Mouse (Mus musculus) liver, embryonic 15.5 days (tissue): ENCODE results near the gene Zfp444. TPM values are rescaled to one million over a fixed set of nuclear protein-coding genes. Genes with fewer than 3 reads are reported as not detected.

Source experiments
- ATAC-seq: fragments of 200-750 bp; cut with Nextera tagmentation; 2 replicates; pipeline ENCODE4 v1.8.0; 2017; ENCODE audit warnings: moderate number of reproducible peaks, mild to moderate bottlenecking, moderate library complexity; ENCODE audit not compliant: insufficient read depth
- H3K27ac ChIP-seq: fragments of 300-500 bp; sonication (generic); replicated peaks from 2 replicates; pipeline ENCODE4 v1.5.1; 2015; ENCODE audit warnings: mild to moderate bottlenecking, inconsistent platforms
- H3K27me3 ChIP-seq: fragments of 300-500 bp; sonication (generic); 2 replicates; pipeline ENCODE4 v1.6.1; 2015; ENCODE audit warnings: mild to moderate bottlenecking, inconsistent platforms
- H3K36me3 ChIP-seq: fragments of 300-500 bp; sonication (generic); replicated peaks from 2 replicates; pipeline ENCODE4 v1.6.1; 2015; ENCODE audit warnings: moderate library complexity, mild to moderate bottlenecking, inconsistent platforms
- H3K4me1 ChIP-seq: fragments of 300-500 bp; sonication (generic); replicated peaks from 2 replicates; pipeline ENCODE4 v1.6.1; 2015; ENCODE audit warnings: inconsistent platforms
- H3K4me2 ChIP-seq: fragments of 300-500 bp; sonication (generic); 2 replicates; pipeline ENCODE4 v1.6.1; 2015; ENCODE audit warnings: moderate library complexity, mild to moderate bottlenecking, inconsistent platforms
- H3K4me3 ChIP-seq: fragments of 300-500 bp; sonication (generic); replicated peaks from 2 replicates; pipeline ENCODE4 v1.5.1; 2015; ENCODE audit warnings: mild to moderate bottlenecking, inconsistent platforms
- H3K9ac ChIP-seq: fragments of 300-500 bp; sonication (generic); 2 replicates; pipeline ENCODE4 v1.6.1; 2015; ENCODE audit warnings: moderate library complexity, mild to moderate bottlenecking, inconsistent platforms
- H3K9me3 ChIP-seq: fragments of 300-500 bp; sonication (generic); replicated peaks from 2 replicates; pipeline ENCODE4 v1.6.1; 2016; ENCODE audit warnings: inconsistent platforms
- WGBS: fragments of 180-500 bp; shearing (Covaris S2); methylation state at CpG from one replicate; pipeline ENCODE4 v1.1.7; 2015; ENCODE audit warnings: mixed read lengths; ENCODE audit not compliant: insufficient replicate concordance; 5-methylcytosine and 5-hydroxymethylcytosine counted together
- polyA plus RNA-seq: library from polyadenylated mRNA; unstranded; fragments of >200 nt; fragmentation: Nextera tagmentation; extraction: Ambion mirVana; gene quantifications from 2 replicates; pipeline ENCODE4 v1.2.1, GENCODE M21; 2015

Zfp444 gene
- 18.2 and 22.2 TPM in 2 replicates for polyA plus RNA-seq

DNA sequence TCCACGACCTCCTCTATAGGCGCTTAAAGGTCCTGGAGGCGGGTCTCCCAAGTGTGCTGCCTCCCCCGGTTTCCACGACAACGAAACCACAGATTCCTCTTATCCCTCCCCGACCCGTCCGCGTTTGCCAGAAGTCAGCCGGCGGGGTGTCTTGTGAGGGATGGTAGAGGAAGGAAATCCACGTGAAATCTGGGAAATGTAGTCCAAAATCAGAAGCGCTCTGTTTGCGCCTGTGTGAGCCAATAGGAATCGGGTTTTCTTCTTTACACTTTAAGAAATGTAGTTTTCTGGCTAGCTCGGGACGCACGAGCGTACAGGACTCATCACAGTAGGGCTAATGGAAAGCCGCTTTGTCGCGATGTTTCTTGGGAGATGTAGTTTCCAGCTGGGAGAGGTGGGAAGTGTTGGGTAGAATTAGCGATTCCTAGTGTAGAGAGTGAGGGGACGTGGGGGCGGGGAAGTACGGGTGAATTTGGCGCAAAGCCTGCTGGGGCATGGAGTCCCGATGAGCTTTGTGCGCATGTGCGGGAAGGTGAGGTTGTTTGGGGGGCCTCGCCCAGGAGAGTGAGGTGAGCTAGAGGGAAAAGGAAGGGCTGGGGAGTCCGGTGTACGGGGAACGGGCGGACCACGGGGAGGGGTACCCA lies at the start of gene Zfp444:
Gene Zfp444 (plus strand): TSS at position 221 of the 644 bp plus-strand sequence.
- H3K36me3 ChIP-seq = no peaks in the 10 kb centered on the region
- WGBS = under 1% methylated on average over 37 of the region's 37 CpGs
- H3K27ac ChIP-seq = peak within 1 kb of the TSS; percentile 81
- peak; percentile 81 for ATAC-seq
- peak within 1 kb of the TSS; percentile 71 for H3K4me3 ChIP-seq
- H3K4me1 ChIP-seq = peaks cover 48% of the 10 kb centered on the region
- no peaks in the 10 kb centered on the region for H3K27me3 ChIP-seq
- no peaks in the 10 kb centered on the region for H3K9me3 ChIP-seq
- peak within 1 kb of the TSS; percentile 72 for H3K9ac ChIP-seq
- peak within 1 kb of the TSS; percentile 95 for H3K4me2 ChIP-seq

DNA sequence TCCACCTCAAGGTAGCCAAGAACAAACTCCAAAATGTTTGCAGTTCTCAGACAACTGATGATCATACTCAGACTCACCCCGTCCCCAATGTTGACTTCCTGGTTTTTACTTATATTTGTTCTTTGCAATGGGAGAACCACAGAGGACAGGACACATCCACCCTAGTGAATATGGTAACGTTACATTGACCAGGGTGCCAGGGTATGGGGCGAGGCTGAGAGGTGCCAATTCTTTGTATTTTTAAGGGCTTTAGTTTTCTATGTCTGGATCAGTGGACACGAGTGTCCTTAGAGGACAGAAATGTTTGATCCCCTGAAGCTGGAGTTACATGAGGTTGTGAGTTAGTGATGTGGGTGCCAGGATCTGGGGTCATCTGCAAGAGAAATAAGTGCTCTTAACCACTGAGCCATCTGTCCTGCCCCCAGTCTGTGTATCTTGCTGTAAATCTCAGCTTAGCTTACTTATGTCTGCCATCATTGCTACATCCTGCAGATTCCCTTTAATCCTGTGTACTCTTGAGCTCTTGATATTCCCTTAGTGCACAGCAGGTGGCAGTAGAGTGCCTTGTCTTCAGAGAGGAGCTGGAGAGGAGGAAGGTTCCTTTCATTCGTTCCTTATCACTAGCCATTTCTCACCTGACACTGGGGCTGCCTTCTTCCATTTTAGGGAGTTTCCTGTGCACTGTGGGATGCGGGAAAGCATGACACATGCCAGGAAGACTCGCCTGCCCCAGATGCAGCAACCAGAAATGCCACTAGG lies 45.2 kb upstream of the Zfp444 start:
- H3K4me3 ChIP-seq = no peak overlapping the region
- ATAC-seq = peak; percentile 45; the same call in 1 of the 2 replicates
- no peak overlapping the region for H3K4me2 ChIP-seq
- H3K9me3 ChIP-seq = no peaks in the 10 kb centered on the region
- 0 out of 2 replicates have a peak, but pooled peaks cover 6% of the 10 kb centered on the region for H3K36me3 ChIP-seq
- no peak overlapping the region for H3K9ac ChIP-seq
- H3K4me1 ChIP-seq = peaks cover 10% of the 10 kb centered on the region; the same call in 1 of the 2 replicates
- 21% methylated on average over 7 of the region's 7 CpGs for WGBS
- H3K27me3 ChIP-seq = no peaks in the 10 kb centered on the region
- H3K27ac ChIP-seq = no peak overlapping the region

DNA sequence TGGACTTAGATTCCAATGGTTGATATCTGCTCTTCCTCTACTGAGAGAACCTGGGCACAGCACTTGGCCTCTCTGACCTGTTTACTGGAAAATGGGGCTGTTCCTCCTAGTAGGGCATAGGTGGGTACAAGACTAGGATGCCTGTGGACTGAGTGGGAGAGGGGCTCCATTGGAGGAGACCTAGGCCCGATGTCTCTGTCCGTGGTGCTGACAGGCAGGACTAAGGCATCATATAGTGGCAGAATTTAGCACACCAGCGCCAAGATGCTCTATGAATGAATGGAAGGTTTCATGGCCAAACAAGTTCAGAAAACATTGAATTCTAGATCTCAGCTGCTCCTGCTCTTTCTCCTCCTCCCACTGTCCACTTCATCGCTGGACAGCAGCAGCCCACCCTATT lies 41.7 kb upstream of the Zfp444 start:
- 32% methylated on average over 4 of the region's 4 CpGs for WGBS

DNA sequence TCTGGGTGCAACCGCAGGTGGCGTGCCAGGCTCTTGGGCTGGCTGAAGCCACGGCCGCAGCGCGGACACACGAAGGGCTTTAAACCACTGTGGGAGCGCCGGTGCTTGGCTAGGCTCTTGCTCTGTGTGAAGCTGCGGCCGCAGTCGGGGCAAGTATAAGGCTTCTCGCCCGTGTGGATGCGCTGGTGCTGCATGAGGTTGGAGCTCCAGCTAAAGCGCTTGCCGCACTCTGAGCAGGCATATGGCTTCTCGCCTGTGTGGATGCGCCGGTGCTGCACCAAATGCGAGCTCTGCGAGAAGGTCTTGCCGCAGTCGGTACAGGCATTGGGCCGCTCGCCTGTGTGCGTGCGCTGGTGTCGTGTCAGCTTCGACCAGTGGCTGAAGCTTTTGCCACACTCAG lies 39.4 kb upstream of the Zfp444 start:
- 87% methylated on average over 30 of the region's 30 CpGs for WGBS
- Histone ChIP-seq H3K36me3 (peaks cover 36% of the 10 kb centered on the region), H3K27ac (no peak overlapping the region), H3K4me2 (no peak overlapping the region), H3K9me3 (no peaks in the 10 kb centered on the region), H3K27me3 (no peaks in the 10 kb centered on the region), H3K4me3 (no peak overlapping the region), H3K9ac (no peak overlapping the region), H3K4me1 (0 out of 2 replicates have a peak, but pooled peaks cover 3% of the 10 kb centered on the region)
- ATAC-seq = no peak

More for the DNA sequence above, 41.7 kb upstream of the Zfp444 start:
- H3K9ac ChIP-seq = no peak overlapping the region
- no peak overlapping the region for H3K4me3 ChIP-seq
- H3K4me1 ChIP-seq = peaks cover 10% of the 10 kb centered on the region; the same call in 1 of the 2 replicates
- no peak for ATAC-seq
- H3K27ac ChIP-seq = no peak overlapping the region
- no peak overlapping the region for H3K4me2 ChIP-seq
- no peaks in the 10 kb centered on the region for H3K27me3 ChIP-seq
- H3K36me3 ChIP-seq = peaks cover 29% of the 10 kb centered on the region
- no peaks in the 10 kb centered on the region for H3K9me3 ChIP-seq

DNA sequence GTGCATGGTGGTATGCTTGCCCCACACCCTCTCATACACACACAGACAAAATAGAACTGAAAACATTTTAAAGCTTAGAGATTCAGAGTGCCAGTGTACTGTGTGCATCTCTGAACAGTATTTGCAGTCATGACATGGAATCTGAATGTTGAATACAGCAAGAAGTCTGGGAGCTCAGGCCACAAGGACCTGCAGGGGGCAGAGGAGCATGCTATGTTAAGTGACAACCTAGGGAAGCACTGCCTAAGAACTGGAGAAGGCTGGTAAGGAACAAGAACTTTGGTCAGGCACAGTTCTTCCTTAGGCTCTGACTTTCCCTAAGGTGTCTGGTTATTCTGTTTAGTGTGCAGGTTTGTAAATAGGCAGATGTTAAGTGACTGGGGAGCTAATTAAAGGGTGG lies 35.5 kb upstream of the Zfp444 start:
- no peak for ATAC-seq
- Histone ChIP-seq H3K36me3 (peaks cover 41% of the 10 kb centered on the region), H3K27ac (no peak overlapping the region), H3K4me2 (no peak overlapping the region), H3K27me3 (no peaks in the 10 kb centered on the region), H3K4me3 (no peak overlapping the region), H3K9me3 (no peaks in the 10 kb centered on the region), H3K4me1 (no peaks in the 10 kb centered on the region), H3K9ac (no peak overlapping the region)

DNA sequence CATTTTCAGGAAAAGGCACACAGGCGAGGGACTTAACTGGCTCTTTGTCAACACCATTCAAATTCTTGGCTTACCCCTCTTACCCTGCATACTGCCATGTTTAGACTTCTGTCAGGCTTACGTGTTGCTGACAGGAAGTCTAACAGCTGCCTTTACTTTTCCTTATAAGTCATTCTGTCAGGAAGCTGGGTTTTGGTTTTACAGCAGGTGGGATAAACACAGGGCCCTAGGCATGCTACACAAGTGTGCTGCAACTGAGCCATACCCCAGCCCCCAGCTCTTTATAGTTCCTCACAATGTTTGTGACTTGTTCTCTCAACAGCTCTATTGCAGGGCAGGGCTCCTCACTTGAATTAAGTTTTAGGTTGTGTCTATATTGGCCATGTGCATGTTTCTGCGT lies 32.7 kb upstream of the Zfp444 start:
- Histone ChIP-seq H3K4me1 (peaks cover 6% of the 10 kb centered on the region), H3K9me3 (no peaks in the 10 kb centered on the region), H3K36me3 (peaks cover 15% of the 10 kb centered on the region), H3K27ac (no peak overlapping the region), H3K9ac (no peak overlapping the region), H3K27me3 (no peaks in the 10 kb centered on the region), H3K4me2 (no peak overlapping the region), H3K4me3 (no peak overlapping the region)
- WGBS = 62% methylated on average over 3 of the region's 3 CpGs
- ATAC-seq = no peak

DNA sequence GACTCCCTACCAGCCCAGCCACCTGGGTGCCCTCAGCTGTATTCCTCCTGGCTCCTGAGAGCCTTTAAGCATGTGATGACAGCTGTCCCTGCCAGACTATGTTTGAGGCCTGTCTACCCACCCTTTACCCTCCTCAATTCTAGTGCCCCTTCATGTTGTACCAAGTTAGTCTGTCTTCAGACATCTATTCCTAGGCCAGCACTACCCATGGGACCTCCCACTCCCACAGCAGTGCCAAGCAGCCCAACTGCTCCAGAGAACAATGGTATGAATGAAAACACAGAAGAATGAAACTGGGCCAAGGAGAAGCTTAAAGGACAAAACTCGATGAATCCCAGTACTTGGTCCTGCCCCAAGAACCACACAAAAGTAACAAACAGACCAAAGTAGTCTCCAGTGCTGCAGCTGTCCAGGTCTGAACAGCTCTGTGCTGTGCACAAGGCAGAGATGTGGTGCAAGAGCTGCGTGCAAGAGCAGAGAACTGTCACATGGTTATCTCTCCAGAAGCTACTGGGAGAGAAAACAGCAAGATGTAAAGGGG lies 28.0 kb upstream of the Zfp444 start:
- H3K4me1 ChIP-seq = peaks cover 54% of the 10 kb centered on the region
- WGBS = 36% methylated on average over 2 of the region's 2 CpGs

DNA sequence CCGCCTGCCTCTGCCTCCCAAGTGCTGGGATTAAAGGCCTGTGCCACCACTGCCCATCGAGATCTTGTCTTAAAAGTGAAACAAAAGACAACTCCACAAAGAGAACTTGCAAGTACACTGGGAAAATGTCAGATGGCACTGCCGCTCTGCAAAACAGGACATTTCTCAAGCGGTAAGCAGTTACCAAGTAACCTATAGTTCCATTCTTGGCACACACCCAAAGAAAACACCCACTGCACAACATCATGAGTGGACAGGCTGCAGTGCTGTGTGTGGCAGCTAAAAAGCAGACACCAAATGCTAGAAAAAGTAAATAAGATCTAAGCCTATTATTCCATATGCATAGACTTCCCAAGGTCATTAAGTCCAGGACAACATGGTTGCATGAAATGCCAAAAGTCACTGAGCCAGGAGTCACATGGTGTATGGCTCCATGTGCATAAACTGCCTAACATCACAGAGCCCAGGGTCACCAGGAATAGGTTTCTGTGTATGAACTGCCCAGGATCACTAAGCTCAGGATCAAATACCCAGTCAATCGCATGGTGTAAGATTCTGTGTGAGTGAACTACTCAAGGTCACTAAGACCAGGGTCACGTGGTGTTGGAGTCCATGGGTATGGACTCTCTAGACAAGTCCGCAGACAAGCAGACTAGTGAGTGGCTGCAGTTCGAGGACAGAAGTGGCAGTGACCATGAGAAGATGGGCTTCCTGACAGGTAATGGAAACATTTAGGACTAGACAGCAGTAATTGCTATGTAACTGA lies 26.4 kb upstream of the Zfp444 start:
- ATAC-seq = peak; percentile 22; the same call in 1 of the 2 replicates
- H3K4me1 ChIP-seq = peaks cover 64% of the 10 kb centered on the region
- no peak overlapping the region for H3K9ac ChIP-seq
- peak overlapping the region; percentile 46 for H3K27ac ChIP-seq
- H3K27me3 ChIP-seq = no peaks in the 10 kb centered on the region
- WGBS = 63% methylated on average over 8 of the region's 8 CpGs
- H3K36me3 ChIP-seq = no peaks in the 10 kb centered on the region; the same call in none of the 2 replicates
- H3K4me2 ChIP-seq = no peak overlapping the region
- H3K9me3 ChIP-seq = no peaks in the 10 kb centered on the region
- H3K4me3 ChIP-seq = no peak overlapping the region

More for the DNA sequence above, 28.0 kb upstream of the Zfp444 start:
- Histone ChIP-seq H3K36me3 (peaks cover 8% of the 10 kb centered on the region), H3K4me3 (no peak overlapping the region), H3K9me3 (no peaks in the 10 kb centered on the region), H3K4me2 (no peak overlapping the region), H3K9ac (no peak overlapping the region), H3K27ac (no peak overlapping the region), H3K27me3 (no peaks in the 10 kb centered on the region)
- ATAC-seq = peak; percentile 43; the same call in 1 of the 2 replicates

DNA sequence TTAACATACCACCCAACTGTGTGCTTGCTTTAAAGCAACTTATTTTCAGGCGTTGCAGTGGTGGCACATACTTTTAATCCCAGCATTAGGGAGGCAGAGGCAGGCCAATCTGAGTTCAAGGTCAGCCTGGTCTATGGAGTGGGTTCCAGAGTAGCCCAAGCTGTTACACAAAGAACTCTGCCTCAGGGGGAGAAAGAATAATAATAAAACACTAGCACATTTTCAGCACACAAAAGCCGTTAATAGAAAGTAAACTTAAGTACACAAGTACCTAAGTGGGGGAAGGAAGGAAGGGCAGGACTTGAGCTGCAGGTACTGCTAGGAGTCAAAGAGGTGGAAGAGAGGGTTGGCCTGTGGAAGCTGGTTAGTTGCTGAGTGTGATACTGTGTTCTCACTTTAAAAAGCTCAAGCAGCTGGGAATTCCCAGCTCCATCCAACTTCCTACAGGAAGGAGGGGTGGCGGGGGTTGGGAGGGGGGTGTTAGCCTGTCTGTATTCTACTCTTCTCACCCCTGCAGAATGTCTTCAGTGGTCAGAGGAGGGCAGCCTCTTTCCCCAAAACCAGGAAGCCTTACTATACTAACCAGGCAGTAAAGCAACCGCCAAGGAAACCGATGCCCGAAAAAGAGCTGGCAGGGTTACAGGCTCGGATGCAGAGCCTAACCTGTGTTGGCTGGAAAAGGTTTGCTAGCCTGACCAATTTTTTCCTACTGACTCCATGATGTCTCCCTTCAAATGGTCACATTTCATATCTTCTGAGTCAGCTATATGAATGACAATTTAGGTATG lies 25.6 kb upstream of the Zfp444 start:
- H3K4me1 ChIP-seq = peaks cover 72% of the 10 kb centered on the region
- no peaks in the 10 kb centered on the region; the same call in 1 of the 2 replicates for H3K36me3 ChIP-seq
- no peak overlapping the region for H3K4me2 ChIP-seq
- H3K9ac ChIP-seq = no peak overlapping the region
- H3K9me3 ChIP-seq = no peaks in the 10 kb centered on the region
- no peak for ATAC-seq
- no peaks in the 10 kb centered on the region for H3K27me3 ChIP-seq
- 70% methylated on average over 7 of the region's 7 CpGs for WGBS
- 0 out of 2 replicates have a peak overlapping the region, but pooled peaks have one; percentile 38 for H3K27ac ChIP-seq
- no peak overlapping the region for H3K4me3 ChIP-seq

DNA sequence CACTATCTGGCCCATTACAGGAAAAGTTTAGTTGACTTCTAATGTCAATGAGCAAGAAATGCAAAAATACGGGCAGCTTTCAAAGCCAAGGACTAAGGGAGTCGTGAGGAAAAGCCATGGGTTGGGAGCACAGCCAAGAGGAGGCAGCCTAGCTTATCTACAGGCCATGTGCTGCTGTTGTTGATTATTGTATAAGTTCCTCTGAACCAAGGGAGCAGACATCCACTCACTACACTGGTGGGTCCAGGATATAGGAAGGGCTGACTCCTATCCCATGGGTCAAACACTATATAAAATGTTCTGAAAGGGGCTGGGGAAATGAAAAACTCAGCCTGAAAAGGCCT lies 25.1 kb upstream of the Zfp444 start:
- no peak overlapping the region for H3K9ac ChIP-seq
- 20% methylated on average over 2 of the region's 2 CpGs for WGBS
- peaks cover 77% of the 10 kb centered on the region for H3K4me1 ChIP-seq
- no peak overlapping the region for H3K4me3 ChIP-seq
- H3K4me2 ChIP-seq = no peak overlapping the region
- H3K27ac ChIP-seq = 0 out of 2 replicates have a peak overlapping the region, but pooled peaks have one; percentile 38
- no peaks in the 10 kb centered on the region; the same call in 1 of the 2 replicates for H3K36me3 ChIP-seq
- ATAC-seq = 0 out of 2 replicates have a peak, but pooled peaks have one; percentile 40
- no peaks in the 10 kb centered on the region for H3K27me3 ChIP-seq
- no peaks in the 10 kb centered on the region for H3K9me3 ChIP-seq
